Mouse (Mus musculus) activated CD4-positive, CD25-positive, alpha-beta regulatory T cell, adult 4 months (primary cell): ENCODE measurements around the gene Cdkn2aipnl. TPM values are rescaled to one million over a fixed set of nuclear protein-coding genes. Genes with fewer than 3 reads are reported as not detected.

Source experiments
- ATAC-seq: one replicate; pipeline ENCODE4 v1.8.0; 2017
- polyA plus RNA-seq, 2 experiments: library from polyadenylated mRNA; unstranded; fragments of 100-300 nt; shearing (Covaris generic); gene quantifications; one replicate each; pipeline ENCODE4 v1.2.1; 2017

The Cdkn2aipnl gene
- polyA plus RNA-seq, result 10 to 100 TPM; 80.8 to 84.4 TPM

- peak; percentile 71 for ATAC-seq
These were observed at the start of gene Cdkn2aipnl for GRCm38 (mm10) chr11:51967443-51968401. Cdkn2aipnl (plus strand) TSS chr11:51967661.

GRCm38 (mm10) chr11:51917951-51918350 lies 49.5 kb upstream of the Cdkn2aipnl start:
- no peak for ATAC-seq

- ATAC-seq, result no peak
These were observed 48.9 kb upstream of the Cdkn2aipnl start for GRCm38 (mm10) chr11:51918576-51918975.

- no peak for ATAC-seq
These were observed 45.9 kb upstream of the Cdkn2aipnl start for GRCm38 (mm10) chr11:51921355-51922125.

- no peak for ATAC-seq
These were observed 45.0 kb upstream of the Cdkn2aipnl start for GRCm38 (mm10) chr11:51922421-51922841.

- no peak for ATAC-seq
These were observed 41.9 kb upstream of the Cdkn2aipnl start for GRCm38 (mm10) chr11:51925595-51925994.

GRCm38 (mm10) chr11:51926385-51926784 lies 41.1 kb upstream of the Cdkn2aipnl start:
- ATAC-seq, result no peak

- no peak for ATAC-seq
These were observed 40.4 kb upstream of the Cdkn2aipnl start for GRCm38 (mm10) chr11:51927106-51927505.

GRCm38 (mm10) chr11:51931138-51931537 lies 36.3 kb upstream of the Cdkn2aipnl start:
- no peak for ATAC-seq

- peak; percentile 95 for ATAC-seq
These were observed 35.7 kb upstream of the Cdkn2aipnl start for GRCm38 (mm10) chr11:51931790-51932189.

- no peak for ATAC-seq
These were observed 33.2 kb upstream of the Cdkn2aipnl start for GRCm38 (mm10) chr11:51934230-51934629.

GRCm38 (mm10) chr11:51935636-51936434 lies 31.6 kb upstream of the Cdkn2aipnl start:
- ATAC-seq, result no peak

- ATAC-seq, result no peak
These were observed 30.1 kb upstream of the Cdkn2aipnl start for GRCm38 (mm10) chr11:51937361-51937781.

- peak; percentile 90 for ATAC-seq
These were observed 28.5 kb upstream of the Cdkn2aipnl start for GRCm38 (mm10) chr11:51938817-51939589.

GRCm38 (mm10) chr11:51939590-51939955 lies 27.9 kb upstream of the Cdkn2aipnl start:
- ATAC-seq, result no peak

GRCm38 (mm10) chr11:51940511-51940955 lies 26.9 kb upstream of the Cdkn2aipnl start:
- ATAC-seq, result no peak

GRCm38 (mm10) chr11:51942602-51943499 lies 24.6 kb upstream of the Cdkn2aipnl start:
- no peak for ATAC-seq

GRCm38 (mm10) chr11:51943500-51943841 lies 24.0 kb upstream of the Cdkn2aipnl start:
- no peak for ATAC-seq

- ATAC-seq, result no peak
These were observed 23.2 kb upstream of the Cdkn2aipnl start for GRCm38 (mm10) chr11:51944239-51944638.

GRCm38 (mm10) chr11:51945548-51945947 lies 21.9 kb upstream of the Cdkn2aipnl start:
- no peak for ATAC-seq

- no peak for ATAC-seq
These were observed 21.3 kb upstream of the Cdkn2aipnl start for GRCm38 (mm10) chr11:51946144-51946543.
